Mouse (Mus musculus) thymus, adult 2 months (tissue): Measurements from ENCODE around the gene Rpl31. TPM values are rescaled to one million over a fixed set of nuclear protein-coding genes. Genes with fewer than 3 reads are reported as not detected.

ENCODE experiments used
- DNase-seq: peaks from one replicate; pipeline ENCODE4 v3.0.0; 2021
- H3K27ac ChIP-seq: fragments of 200-500 bp; 2 replicates; pipeline ENCODE4 v1.5.1; 2012; ENCODE audit warnings: low read length, control low read depth; ENCODE audit not compliant: control insufficient read depth, insufficient read depth
- H3K27me3 ChIP-seq: fragments of 200-500 bp; 2 replicates; pipeline ENCODE4 v1.6.1; 2012; ENCODE audit warnings: mild to moderate bottlenecking, low read length, moderate library complexity, mixed read lengths; ENCODE audit not compliant: control insufficient read depth, insufficient read depth
- H3K36me3 ChIP-seq: fragments of 200-500 bp; 2 replicates; pipeline ENCODE4 v1.6.1; 2012; ENCODE audit warnings: mild to moderate bottlenecking, low read length, moderate library complexity; ENCODE audit not compliant: control insufficient read depth, insufficient read depth
- H3K4me1 ChIP-seq: fragments of 200-500 bp; replicated peaks from 2 replicates; pipeline ENCODE4 v1.6.1; 2012; ENCODE audit warnings: low read length; ENCODE audit not compliant: control insufficient read depth, insufficient read depth
- H3K4me3 ChIP-seq: fragments of 200-500 bp; 2 replicates; pipeline ENCODE4 v1.5.1; 2012; ENCODE audit warnings: mild to moderate bottlenecking, low read length, control low read depth, moderate library complexity; ENCODE audit not compliant: control insufficient read depth, insufficient read depth
- CTCF ChIP-seq: fragments of 200-500 bp; IDR thresholded peaks from 2 replicates; pipeline ENCODE4 v1.5.1; 2012; ENCODE audit warnings: mild to moderate bottlenecking, control low read depth, low read length, moderate library complexity, borderline replicate concordance; ENCODE audit not compliant: control insufficient read depth, poor library complexity, insufficient read depth; ENCODE audit errors: extremely low read depth
- POLR2A ChIP-seq: fragments of 200-500 bp; IDR thresholded peaks from 2 replicates; pipeline ENCODE4 v1.6.1; 2012; ENCODE audit warnings: mild to moderate bottlenecking, low read length, control low read depth, moderate library complexity; ENCODE audit not compliant: control insufficient read depth, poor library complexity, insufficient read depth; ENCODE audit errors: extremely low read depth
- WGBS: fragments of 180-500 bp; shearing (Covaris S2); methylation state at CpG from one replicate; pipeline ENCODE4 v1.1.7; 2018; 5-methylcytosine and 5-hydroxymethylcytosine counted together
- polyA plus RNA-seq: library from polyadenylated mRNA; depleted of rRNA; stranded (reverse); fragments of >200 nt; gene quantifications from 2 replicates; pipeline ENCODE4 v1.2.3, GENCODE M21; 2012

Gene Rpl31
- polyA plus RNA-seq, 1 experiment = 375 TPM

- Histone ChIP-seq H3K27me3 (no peaks in the 10 kb centered on the region), H3K27ac (no peak overlapping the region), H3K36me3 (no peaks in the 10 kb centered on the region), H3K4me1 (peaks cover 6% of the 10 kb centered on the region), H3K4me3 (no peak overlapping the region)
- TF ChIP-seq POLR2A (no peak), CTCF (no peak)
- no peak for DNase-seq
- WGBS = 89% methylated on average over 6 of the region's 6 CpGs
These were observed 27.5 kb upstream of the Rpl31 start for GRCm38 (mm10) chr1:39340156-39340555.

DNA sequence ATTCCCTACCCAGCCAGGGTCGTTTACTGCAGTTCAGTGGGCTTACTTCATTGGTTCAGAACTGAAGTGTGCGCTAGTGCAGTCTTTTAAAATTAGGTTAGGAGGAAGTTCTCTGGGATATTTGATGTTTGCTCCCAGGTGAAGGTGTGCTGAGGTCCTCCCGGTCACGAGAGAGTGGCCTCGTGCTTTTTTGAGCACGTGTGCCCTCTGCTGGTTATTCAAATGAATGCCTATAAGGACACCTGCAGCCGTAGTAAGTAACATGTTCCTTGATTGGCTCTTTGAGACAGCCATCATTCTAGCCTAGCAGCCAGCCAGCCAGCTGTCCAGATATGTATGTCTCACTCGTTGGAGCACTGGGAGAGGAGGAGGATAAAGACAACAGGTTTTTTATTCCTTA is 27.0 kb upstream of the Rpl31 start:
- no peak overlapping the region for H3K4me3 ChIP-seq
- no peaks in the 10 kb centered on the region for H3K36me3 ChIP-seq
- 16% methylated on average over 8 of the region's 8 CpGs for WGBS
- DNase-seq = peak; percentile 60
- H3K27ac ChIP-seq = no peak overlapping the region
- no peaks in the 10 kb centered on the region for H3K27me3 ChIP-seq
- TF ChIP-seq POLR2A (no peak), CTCF (no peak)
- peaks cover 8% of the 10 kb centered on the region for H3K4me1 ChIP-seq

DNA sequence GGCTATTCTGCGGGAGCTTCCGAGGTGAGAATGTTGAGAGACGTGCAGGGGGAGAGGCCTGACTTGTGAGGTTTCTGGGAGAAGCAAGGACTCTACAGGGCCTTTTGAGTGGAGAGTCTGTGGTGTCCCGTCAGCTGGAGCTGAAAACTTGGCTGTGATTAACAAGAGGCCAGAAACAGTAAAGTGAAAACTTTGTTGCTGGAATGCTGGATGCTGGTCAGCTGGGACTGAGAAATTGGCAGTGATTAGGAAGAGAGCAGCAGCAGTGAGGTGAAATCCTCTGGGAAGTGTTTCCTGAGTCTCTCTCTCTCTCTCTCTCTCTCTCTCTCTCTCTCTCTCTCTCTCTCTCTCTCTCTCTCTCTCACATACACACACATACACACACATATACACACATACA is 25.8 kb upstream of the Rpl31 start:
- Histone ChIP-seq H3K27me3 (no peaks in the 10 kb centered on the region), H3K4me3 (no peak overlapping the region), H3K36me3 (no peaks in the 10 kb centered on the region), H3K4me1 (peaks cover 8% of the 10 kb centered on the region), H3K27ac (no peak overlapping the region)
- WGBS = 96% methylated on average over 4 of the region's 4 CpGs
- no peak for DNase-seq
- no peak for TF ChIP-seq CTCF
- no peak for TF ChIP-seq POLR2A

- DNase-seq = no peak
- no peaks in the 10 kb centered on the region for H3K36me3 ChIP-seq
- no peaks in the 10 kb centered on the region for H3K27me3 ChIP-seq
- 88% methylated on average over 5 of the region's 5 CpGs for WGBS
- no peak overlapping the region for H3K27ac ChIP-seq
- H3K4me1 ChIP-seq = peaks cover 8% of the 10 kb centered on the region
- no peak for TF ChIP-seq CTCF
- no peak overlapping the region for H3K4me3 ChIP-seq
These were observed 24.4 kb upstream of the Rpl31 start for GRCm38 (mm10) chr1:39343242-39343641.

- peaks cover 8% of the 10 kb centered on the region for H3K4me1 ChIP-seq
- no peaks in the 10 kb centered on the region for H3K27me3 ChIP-seq
- TF ChIP-seq CTCF (no peak), POLR2A (no peak)
- no peak overlapping the region for H3K27ac ChIP-seq
- 25% methylated on average over 21 of the region's 21 CpGs for WGBS
- peak; percentile 42 for DNase-seq
- no peaks in the 10 kb centered on the region for H3K36me3 ChIP-seq
- H3K4me3 ChIP-seq = no peak overlapping the region
These were observed 22.6 kb upstream of the Rpl31 start for GRCm38 (mm10) chr1:39344981-39345600.

DNA sequence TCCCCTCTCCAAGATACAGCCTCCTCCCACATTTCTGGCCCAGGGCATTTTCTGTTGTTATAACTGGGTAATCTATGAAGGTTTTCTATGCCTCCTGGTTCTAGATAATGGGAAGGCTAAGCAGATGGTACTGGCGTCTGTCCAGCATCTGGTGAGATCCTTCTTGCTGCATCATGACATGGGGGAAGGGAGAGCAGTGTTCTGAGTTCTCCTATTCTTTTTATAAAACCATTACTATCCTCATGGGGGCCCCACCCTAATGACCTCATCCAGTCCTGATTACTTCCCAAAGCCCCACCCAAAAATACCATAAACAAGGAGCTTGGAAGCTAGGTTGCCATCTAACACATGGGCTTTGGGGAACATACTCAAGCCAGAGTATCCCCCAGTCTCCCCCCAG is 18.6 kb upstream of the Rpl31 start:
- H3K27me3 ChIP-seq = no peaks in the 10 kb centered on the region
- H3K4me1 ChIP-seq = peaks cover 8% of the 10 kb centered on the region
- TF ChIP-seq POLR2A (no peak), CTCF (no peak)
- no peak overlapping the region for H3K4me3 ChIP-seq
- no peak overlapping the region for H3K27ac ChIP-seq
- no peak for DNase-seq
- H3K36me3 ChIP-seq = no peaks in the 10 kb centered on the region
- 94% methylated on average over 1 of the region's 1 CpGs for WGBS

GRCm38 (mm10) chr1:39349427-39349826 is 18.2 kb upstream of the Rpl31 start:
- H3K4me3 ChIP-seq = no peak overlapping the region
- WGBS = 93% methylated on average over 7 of the region's 7 CpGs
- H3K4me1 ChIP-seq = peaks cover 8% of the 10 kb centered on the region
- TF ChIP-seq POLR2A (no peak), CTCF (no peak)
- no peak for DNase-seq
- H3K36me3 ChIP-seq = no peaks in the 10 kb centered on the region
- H3K27me3 ChIP-seq = no peaks in the 10 kb centered on the region
- no peak overlapping the region for H3K27ac ChIP-seq
